Mouse (Mus musculus): ENCODE results near the gene Snrpd3.

- no peak for TF ChIP-seq E2F4 (IDR thresholded peaks at IDR 0.05; ENCODE audit: insufficient read depth)
- no peak for TF ChIP-seq POLR2A (IDR thresholded peaks at IDR 0.05; ENCODE audit: insufficient read length, low read depth)
Observed at GRCm38 (mm10) chr10:75554090-75554489, 36.7 kb downstream of the Snrpd3 start.

Data from myocyte (in vitro differentiated cells).